Mouse (Mus musculus) liver, adult 2 months (tissue): ENCODE results near the gene Tmem253.

Experiments used
- CTCF ChIP-seq: fragments of 200-500 bp; IDR thresholded peaks from 2 replicates; pipeline ENCODE4 v1.5.1; 2011; ENCODE audit warnings: low read depth, low read length, control low read depth
- POLR2A ChIP-seq: fragments of 200-500 bp; IDR thresholded peaks from 2 replicates; pipeline ENCODE4 v1.6.1; 2011; ENCODE audit warnings: low read length, control low read depth; ENCODE audit not compliant: insufficient read depth; ENCODE audit errors: extremely low read depth

- TF ChIP-seq CTCF (no peak), POLR2A (no peak)
Measured at GRCm38 (mm10) chr14:52013771-52014219, 1.7 kb upstream of the Tmem253 start.
